Mouse (Mus musculus) ES-E14 (cell line): ENCODE measurements around the gene Eef1akmt1.

Experiments used
- CHD2 ChIP-seq: IDR thresholded peaks from 2 replicates; pipeline ENCODE4 v1.6.1; 2014; ENCODE audit warnings: mild to moderate bottlenecking, low read depth, low read length, inconsistent platforms
- HCFC1 ChIP-seq: IDR thresholded peaks from 2 replicates; pipeline ENCODE4 v1.6.1; 2012; ENCODE audit warnings: low read length, inconsistent platforms, borderline replicate concordance; ENCODE audit not compliant: insufficient read depth
- MAFK ChIP-seq: IDR thresholded peaks from 2 replicates; pipeline ENCODE4 v1.6.1; 2014; ENCODE audit warnings: mild to moderate bottlenecking, low read depth, low read length, inconsistent platforms; ENCODE audit not compliant: insufficient read depth
- ZC3H11A ChIP-seq: IDR thresholded peaks from 2 replicates; pipeline ENCODE4 v1.6.1; 2012; ENCODE audit warnings: low read depth, mild to moderate bottlenecking, inconsistent platforms, low read length, borderline replicate concordance
- ZNF384 ChIP-seq: IDR thresholded peaks from 2 replicates; pipeline ENCODE4 v1.6.1; 2012; ENCODE audit warnings: low read depth, low read length, inconsistent platforms

GRCm38 (mm10) chr14:57527122-57527521 lies 44.3 kb downstream of the Eef1akmt1 start:
- TF ChIP-seq CHD2, result no peak
- TF ChIP-seq ZNF384, result no peak
- TF ChIP-seq HCFC1, result no peak
- TF ChIP-seq ZC3H11A, result no peak
- no peak for TF ChIP-seq MAFK
